Mouse (Mus musculus): ENCODE data around the gene Tgfbi. TPM values are rescaled to one million over a fixed set of nuclear protein-coding genes. Genes with fewer than 3 reads are reported as not detected.

Tgfbi gene
- total RNA-seq, 2 experiments from 2014 or later, result 13.4 to 17.6 TPM

DNA sequence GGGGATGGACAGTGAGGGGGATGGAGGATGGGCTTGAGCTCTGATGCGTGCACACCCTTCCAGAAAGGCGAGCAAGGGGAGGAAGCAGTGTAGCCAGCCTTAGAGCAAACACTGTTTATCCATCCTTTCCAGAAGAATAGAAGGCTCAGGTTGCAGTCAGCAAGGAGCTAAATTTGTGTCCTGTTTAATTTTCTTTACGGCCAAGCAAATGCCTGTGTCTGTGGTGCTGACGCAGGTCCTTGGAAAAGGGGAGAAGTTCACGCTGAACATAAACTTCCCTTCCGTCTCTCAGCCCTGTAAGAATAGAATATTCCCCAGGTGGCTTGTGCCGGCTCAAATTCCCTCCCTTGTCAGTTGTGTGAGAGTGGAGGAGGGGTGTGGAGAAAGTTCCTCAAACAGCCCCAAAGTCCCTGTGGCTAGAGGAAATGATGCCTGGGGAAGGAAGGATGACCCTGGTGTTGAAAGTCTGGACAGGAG lies 24.9 kb downstream of the Tgfbi start:
- DNase-seq (ENCODE audit: low spot score), result no peak

- DNase-seq (ENCODE audit: low spot score), result no peak
Measured at GRCm38 (mm10) chr13:56634920-56635319, 25.6 kb downstream of the Tgfbi start.

DNA sequence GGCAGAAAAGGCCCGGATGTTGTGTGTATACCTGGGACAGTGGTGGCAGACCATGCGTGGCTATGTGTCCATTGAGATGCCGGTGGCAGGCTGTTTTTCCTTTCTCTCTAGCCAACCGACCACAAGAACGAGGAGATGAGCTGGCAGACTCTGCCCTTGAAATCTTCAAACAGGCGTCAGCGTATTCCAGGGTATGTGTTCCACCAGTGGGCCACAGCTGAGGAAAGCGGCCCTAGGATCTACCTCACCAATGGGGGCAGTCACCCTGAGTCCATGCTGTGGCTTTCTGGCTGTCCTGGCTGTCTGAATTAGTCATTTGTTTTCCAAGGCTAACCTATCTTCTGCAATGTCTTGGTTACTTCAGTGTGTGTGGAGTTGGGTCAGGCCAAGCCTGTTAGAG lies 27.7 kb downstream of the Tgfbi start:
- no peak for DNase-seq (ENCODE audit: low spot score)

GRCm38 (mm10) chr13:56641746-56642145 lies 32.4 kb downstream of the Tgfbi start:
- no peak for DNase-seq (ENCODE audit: low spot score)

DNA sequence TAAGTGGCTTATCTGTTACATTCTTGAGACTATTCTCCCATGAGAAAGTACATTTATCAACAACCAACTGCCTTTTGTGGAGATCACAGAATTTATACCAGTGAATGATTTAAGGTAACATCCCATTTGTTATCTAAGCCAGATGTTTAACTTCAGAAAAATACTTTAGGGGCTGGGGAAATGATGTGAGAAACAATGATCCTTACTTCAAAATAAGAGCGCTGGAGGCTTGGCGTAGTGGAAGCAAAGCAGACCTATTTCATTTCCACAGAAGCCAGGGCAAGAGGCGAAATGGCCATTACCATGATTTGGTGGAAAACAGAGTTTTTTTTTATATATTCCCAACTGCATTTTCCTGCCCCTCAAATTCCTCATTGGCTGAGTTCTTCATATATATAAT lies 34.7 kb downstream of the Tgfbi start:
- DNase-seq (ENCODE audit: low spot score), result no peak

- DNase-seq (ENCODE audit: low spot score), result no peak
Measured at GRCm38 (mm10) chr13:56645744-56646143, 36.4 kb downstream of the Tgfbi start.

- DNase-seq (ENCODE audit: low spot score), result peak; percentile 23
Measured at GRCm38 (mm10) chr13:56647597-56648405, 38.5 kb downstream of the Tgfbi start.

GRCm38 (mm10) chr13:56650020-56650419 lies 40.7 kb downstream of the Tgfbi start:
- DNase-seq (ENCODE audit: low spot score), result no peak

- DNase-seq (ENCODE audit: low spot score), result no peak
Measured at GRCm38 (mm10) chr13:56652381-56652780, 43.1 kb downstream of the Tgfbi start.

GRCm38 (mm10) chr13:56654176-56654575 lies 44.9 kb downstream of the Tgfbi start:
- DNase-seq (ENCODE audit: low spot score), result no peak

GRCm38 (mm10) chr13:56657946-56658512 lies 48.7 kb downstream of the Tgfbi start:
- DNase-seq (ENCODE audit: low spot score), result peak; percentile 76

DNA sequence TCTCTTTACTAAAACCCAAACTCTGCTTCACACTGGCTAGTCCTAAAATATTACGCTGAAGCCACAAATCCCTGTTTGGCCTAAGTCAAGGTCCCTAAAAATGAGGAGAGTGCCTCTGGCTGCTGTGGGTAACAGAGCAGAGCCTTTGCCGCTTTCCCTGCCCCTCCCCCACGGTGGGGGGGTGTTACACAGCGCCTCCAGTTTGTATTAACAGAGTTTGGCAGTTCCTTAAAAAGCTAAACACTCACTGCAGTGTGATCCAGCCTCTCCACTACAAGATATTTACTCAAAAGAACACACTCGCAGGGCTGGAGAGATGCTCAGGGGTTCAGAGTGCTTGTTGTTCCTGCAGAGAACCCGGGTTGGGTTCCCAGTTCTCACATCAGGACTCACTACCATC lies 49.6 kb downstream of the Tgfbi start:
- DNase-seq (ENCODE audit: low spot score), result no peak

- DNase-seq (ENCODE audit: low spot score), result no peak
Measured at GRCm38 (mm10) chr13:56661914-56662621, 52.7 kb downstream of the Tgfbi start.

DNA sequence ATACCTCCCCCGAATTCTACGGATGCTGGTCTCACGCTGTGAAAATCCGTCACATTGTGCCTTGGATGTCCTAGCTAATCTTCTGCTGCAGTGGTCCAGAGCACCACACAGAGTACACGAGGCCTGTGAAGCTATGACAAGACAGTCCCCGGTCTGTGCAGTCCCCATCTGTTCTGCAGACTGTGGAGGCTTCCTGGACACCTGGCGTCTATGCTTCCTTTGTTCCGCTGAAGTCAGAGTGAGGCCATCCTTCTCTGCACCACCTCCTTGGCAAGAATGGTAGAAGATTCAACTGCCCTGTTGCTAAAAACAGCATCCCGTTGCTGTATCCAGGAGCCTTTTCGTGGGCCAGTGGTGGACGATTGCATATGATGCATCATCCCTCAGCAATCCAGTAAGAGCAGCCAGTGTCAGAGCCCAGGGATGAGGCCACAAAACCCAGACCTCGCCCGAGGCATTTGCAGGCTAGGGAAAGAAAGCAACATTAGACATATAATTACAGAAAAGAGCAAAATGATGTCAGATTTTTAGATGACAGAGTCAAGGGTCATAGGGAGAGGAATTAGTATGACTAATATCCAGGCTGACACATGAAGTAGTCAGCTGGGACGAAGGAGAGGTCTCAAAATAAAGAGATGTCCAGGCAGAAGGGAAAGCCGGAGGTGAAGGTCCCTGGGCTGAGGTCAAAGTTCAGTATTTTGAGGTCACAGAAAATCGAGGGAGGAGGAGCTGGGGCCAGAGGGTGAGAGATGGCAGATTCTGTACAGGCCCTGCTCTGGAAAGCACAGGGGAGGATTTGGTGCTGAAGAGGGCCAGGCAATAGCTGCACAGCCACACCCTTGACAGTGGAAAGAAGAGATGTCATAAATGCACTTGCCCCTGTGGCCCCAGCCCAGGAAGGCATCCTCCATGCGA lies 55.2 kb downstream of the Tgfbi start:
- peak; percentile 23 for DNase-seq (ENCODE audit: low spot score)

GRCm38 (mm10) chr13:56671206-56671605 lies 61.9 kb downstream of the Tgfbi start:
- no peak for DNase-seq (ENCODE audit: low spot score)

DNA sequence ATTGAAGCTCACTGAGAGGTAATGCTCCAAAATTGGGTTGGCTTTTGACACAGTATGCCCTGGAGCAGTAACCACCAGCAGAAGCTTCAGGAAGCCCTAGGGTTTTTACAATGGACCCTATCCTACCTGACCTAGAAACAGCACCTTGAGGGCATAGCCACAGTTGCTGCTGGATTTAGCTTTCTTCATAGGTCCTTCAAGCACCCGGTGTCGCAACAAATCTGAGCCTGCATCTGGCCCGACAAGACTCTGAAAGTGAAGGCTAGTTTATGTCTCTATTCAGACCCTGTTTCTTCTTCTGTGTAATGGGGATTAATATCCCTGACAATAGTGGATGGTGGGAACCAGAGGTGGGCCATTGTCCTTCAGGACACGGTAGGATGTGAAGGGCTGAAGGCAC lies 68.4 kb downstream of the Tgfbi start:
- DNase-seq (ENCODE audit: low spot score), result no peak

DNA sequence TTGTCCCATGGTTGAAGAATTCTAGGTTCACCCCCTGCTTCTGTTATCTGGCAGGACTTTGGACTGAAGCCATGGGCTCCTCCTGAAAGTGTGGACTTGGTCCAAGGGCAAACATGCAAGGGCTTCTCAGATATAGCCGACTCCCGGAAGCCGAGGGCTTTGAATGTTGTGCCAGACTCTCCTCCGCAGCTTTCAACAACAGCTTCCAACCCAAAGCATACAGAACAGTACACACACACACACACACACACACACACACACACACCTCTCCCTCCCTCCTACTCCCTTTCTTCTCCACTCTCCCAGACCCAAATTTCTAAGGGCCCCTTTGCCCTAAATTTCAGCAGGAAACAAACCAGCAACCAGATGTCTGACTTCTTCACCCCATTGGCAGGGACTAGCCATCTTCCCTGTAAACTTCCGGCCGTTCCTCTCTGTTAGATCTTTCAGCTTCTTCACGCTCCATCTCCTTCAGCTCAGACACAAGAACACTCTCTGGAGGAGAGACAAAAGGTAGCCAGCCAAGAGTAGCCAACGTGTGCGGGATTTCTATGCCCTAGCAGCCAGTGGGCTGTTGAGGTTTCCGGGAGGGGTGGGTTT lies 69.0 kb downstream of the Tgfbi start:
- DNase-seq (ENCODE audit: low spot score), result no peak

DNA sequence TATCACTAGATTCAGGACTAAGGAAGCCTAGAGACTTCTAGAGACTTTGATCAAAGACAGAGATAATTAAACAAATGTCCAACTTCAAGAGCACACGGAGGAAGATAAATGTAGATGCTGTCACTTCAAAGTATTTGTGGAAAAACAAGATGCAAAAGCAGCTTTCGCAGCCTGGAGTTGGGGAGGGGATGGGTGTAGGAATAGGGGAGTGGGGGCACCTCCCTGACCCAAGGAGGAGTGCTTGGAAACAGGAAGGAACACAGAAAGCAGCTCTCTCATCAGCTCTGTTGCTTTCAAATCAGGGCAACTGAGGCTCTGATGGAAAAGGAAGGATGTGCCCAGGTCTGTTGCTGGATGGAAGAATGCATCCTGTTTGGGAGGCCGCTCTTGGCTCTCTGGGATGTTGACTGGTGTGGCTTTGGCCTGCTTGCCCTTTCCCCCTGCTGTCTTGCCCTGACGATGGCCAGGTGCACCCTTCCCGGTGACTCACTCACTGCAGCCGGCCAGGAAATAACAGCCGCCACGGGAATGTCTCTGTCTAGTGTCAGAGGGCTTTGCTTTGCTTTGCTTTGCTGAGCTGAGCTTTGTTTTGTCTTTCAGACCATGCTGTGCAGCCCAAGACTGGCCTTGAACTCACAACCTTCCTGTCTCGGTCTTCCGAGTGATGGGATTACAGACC lies 69.6 kb downstream of the Tgfbi start:
- no peak for DNase-seq (ENCODE audit: low spot score)

GRCm38 (mm10) chr13:56681924-56682323 lies 72.6 kb downstream of the Tgfbi start:
- DNase-seq (ENCODE audit: low spot score), result no peak

- peak; percentile 45 for DNase-seq (ENCODE audit: low spot score)
Measured at GRCm38 (mm10) chr13:56682326-56682725, 73.0 kb downstream of the Tgfbi start.

All from gastrocnemius, adult 18-20 months (tissue).